Mouse (Mus musculus) lung, embryonic 14.5 days (tissue): ENCODE results near the gene Tssk2. TPM values are rescaled to one million over a fixed set of nuclear protein-coding genes. Genes with fewer than 3 reads are reported as not detected.

ENCODE experiments used
- ATAC-seq: fragments of 200-750 bp; cut with Nextera tagmentation; 2 replicates; pipeline ENCODE4 v1.8.0; 2017; ENCODE audit warnings: mild to moderate bottlenecking, moderate TSS enrichment, moderate library complexity; ENCODE audit not compliant: insufficient read depth
- DNase-seq: peaks from one replicate; pipeline ENCODE4 v3.0.0-alpha.2; 2015
- H3K27ac ChIP-seq: fragments of 300-500 bp; sonication (generic); 2 replicates; pipeline ENCODE4 v1.5.1; 2014; ENCODE audit warnings: low read depth, mild to moderate bottlenecking, moderate library complexity
- H3K27me3 ChIP-seq: fragments of 300-500 bp; sonication (generic); 2 replicates; pipeline ENCODE4 v1.6.1; 2014; ENCODE audit warnings: low read length, control low read depth; ENCODE audit not compliant: insufficient read depth
- H3K36me3 ChIP-seq: fragments of 300-500 bp; sonication (generic); 2 replicates; pipeline ENCODE4 v1.6.1; 2014; ENCODE audit warnings: control low read depth; ENCODE audit not compliant: insufficient read depth
- H3K4me1 ChIP-seq: fragments of 300-500 bp; sonication (generic); 2 replicates; pipeline ENCODE4 v1.6.1; 2014; ENCODE audit warnings: antibody characterized with exemption, control low read depth; ENCODE audit not compliant: insufficient read depth
- H3K4me2 ChIP-seq: fragments of 300-500 bp; sonication (generic); 2 replicates; pipeline ENCODE4 v1.6.1; 2014; ENCODE audit warnings: mild to moderate bottlenecking
- H3K4me3 ChIP-seq: fragments of 300-500 bp; sonication (generic); 2 replicates; pipeline ENCODE4 v1.5.1; 2014; ENCODE audit warnings: low read depth, low read length
- H3K9ac ChIP-seq: fragments of 300-500 bp; sonication (generic); 2 replicates; pipeline ENCODE4 v1.6.1; 2014
- H3K9me3 ChIP-seq: fragments of 300-500 bp; sonication (generic); 2 replicates; pipeline ENCODE4 v1.6.1; 2016; ENCODE audit warnings: low read depth, low read length, control low read depth
- CTCF ChIP-seq: IDR thresholded peaks from 2 replicates; pipeline ENCODE4 v1.5.1; 2016; ENCODE audit warnings: antibody characterized with exemption, low read depth
- WGBS: fragments of 180-500 bp; shearing (Covaris S2); extraction: QIAGEN DNeasy Blood & Tissue Kit; methylation state at CpG from one replicate; pipeline ENCODE4 v1.1.7; 2014; 5-methylcytosine and 5-hydroxymethylcytosine counted together
- polyA plus RNA-seq: library from polyadenylated mRNA; unstranded; fragments of >200 nt; fragmentation: Nextera tagmentation; extraction: Ambion mirVana; gene quantifications from 2 replicates; pipeline ENCODE4 v1.2.1, GENCODE M21; 2014

Gene Tssk2
- polyA plus RNA-seq, 1 experiment from 2014 or later, result not detected

- H3K9ac ChIP-seq, result no peak overlapping the region
- no peak overlapping the region for H3K27ac ChIP-seq
- ATAC-seq (no peak), DNase-seq (no peak)
- H3K4me1 ChIP-seq, result 0 out of 2 replicates have a peak, but pooled peaks cover 4% of the 10 kb centered on the region
- peaks cover 11% of the 10 kb centered on the region; the same call in 1 of the 2 replicates for H3K36me3 ChIP-seq
- WGBS, result 66% methylated on average over 6 of the region's 6 CpGs
- no peaks in the 10 kb centered on the region for H3K9me3 ChIP-seq
- no peak for TF ChIP-seq CTCF
- no peak overlapping the region for H3K4me3 ChIP-seq
- H3K4me2 ChIP-seq, result no peak overlapping the region
- no peaks in the 10 kb centered on the region for H3K27me3 ChIP-seq
Measured at GRCm38 (mm10) chr16:17884116-17884515, 14.3 kb upstream of the Tssk2 start.

- TF ChIP-seq CTCF, result no peak
- peaks cover 7% of the 10 kb centered on the region for H3K36me3 ChIP-seq
- peaks cover 7% of the 10 kb centered on the region; the same call in 1 of the 2 replicates for H3K4me1 ChIP-seq
- no peaks in the 10 kb centered on the region for H3K27me3 ChIP-seq
- H3K9ac ChIP-seq, result peak overlapping the region; percentile 98
- peak overlapping the region; percentile 94 for H3K4me2 ChIP-seq
- WGBS, result 82% methylated on average over 6 of the region's 6 CpGs
- H3K4me3 ChIP-seq, result peak overlapping the region; percentile 98
- ATAC-seq (no peak), DNase-seq (no peak)
- H3K9me3 ChIP-seq, result no peaks in the 10 kb centered on the region
- H3K27ac ChIP-seq, result no peak overlapping the region
Measured at GRCm38 (mm10) chr16:17889689-17890341, 8.6 kb upstream of the Tssk2 start.

- ATAC-seq (no peak), DNase-seq (no peak)
- peaks cover 7% of the 10 kb centered on the region for H3K36me3 ChIP-seq
- peak overlapping the region; percentile 98 for H3K4me3 ChIP-seq
- H3K4me2 ChIP-seq, result peak overlapping the region; percentile 94
- H3K27ac ChIP-seq, result no peak overlapping the region
- no peak for TF ChIP-seq CTCF
- H3K27me3 ChIP-seq, result no peaks in the 10 kb centered on the region
- H3K4me1 ChIP-seq, result peaks cover 7% of the 10 kb centered on the region; the same call in 1 of the 2 replicates
- 34% methylated on average over 2 of the region's 2 CpGs for WGBS
- H3K9me3 ChIP-seq, result no peaks in the 10 kb centered on the region
- H3K9ac ChIP-seq, result peak overlapping the region; percentile 98
Measured at GRCm38 (mm10) chr16:17890342-17890727, 8.1 kb upstream of the Tssk2 start.

GRCm38 (mm10) chr16:17890917-17891566 lies 7.4 kb upstream of the Tssk2 start:
- 0% methylated on average over 44 of the region's 44 CpGs for WGBS
- H3K27me3 ChIP-seq, result no peaks in the 10 kb centered on the region
- peak overlapping the region; percentile 98 for H3K4me3 ChIP-seq
- peak overlapping the region; percentile 98 for H3K9ac ChIP-seq
- no peaks in the 10 kb centered on the region for H3K9me3 ChIP-seq
- peaks cover 7% of the 10 kb centered on the region; the same call in 1 of the 2 replicates for H3K4me1 ChIP-seq
- DNase-seq (peak; percentile 85), ATAC-seq (peak; percentile 64)
- TF ChIP-seq CTCF, result no peak
- peak overlapping the region; percentile 94 for H3K4me2 ChIP-seq
- H3K36me3 ChIP-seq, result peaks cover 6% of the 10 kb centered on the region
- H3K27ac ChIP-seq, result peak overlapping the region; percentile 96

- Histone ChIP-seq H3K36me3 (peaks cover 4% of the 10 kb centered on the region), H3K9ac (peak within 1 kb of the TSS; percentile 98), H3K27me3 (no peaks in the 10 kb centered on the region), H3K27ac (peak within 1 kb of the TSS; percentile 96), H3K9me3 (no peaks in the 10 kb centered on the region), H3K4me2 (peak within 1 kb of the TSS; percentile 94), H3K4me3 (peak within 1 kb of the TSS; percentile 98), H3K4me1 (peaks cover 7% of the 10 kb centered on the region; the same call in 1 of the 2 replicates)
- 0 out of 2 replicates have a peak, but pooled peaks have one; percentile 4 for TF ChIP-seq CTCF
- WGBS, result 1% methylated on average over 38 of the region's 38 CpGs
- ATAC-seq, result peak; percentile 97
- DNase-seq, result peak; percentile 99
Measured at GRCm38 (mm10) chr16:17891567-17891959, 6.9 kb upstream of the Tssk2 start, which contains the start of gene Gm20518. TSS of gene Gm20518 (minus strand) at chr16:17891671.

GRCm38 (mm10) chr16:17892606-17893005 lies 5.8 kb upstream of the Tssk2 start:
- no peak overlapping the region for H3K4me2 ChIP-seq
- no peaks in the 10 kb centered on the region for H3K27me3 ChIP-seq
- no peaks in the 10 kb centered on the region for H3K9me3 ChIP-seq
- H3K9ac ChIP-seq, result no peak overlapping the region
- no peak overlapping the region for H3K27ac ChIP-seq
- WGBS, result 61% methylated on average over 3 of the region's 3 CpGs
- H3K4me3 ChIP-seq, result no peak overlapping the region
- no peak for TF ChIP-seq CTCF
- ATAC-seq (no peak), DNase-seq (no peak)
- peaks cover 7% of the 10 kb centered on the region; the same call in 1 of the 2 replicates for H3K4me1 ChIP-seq
- H3K36me3 ChIP-seq, result peaks cover 4% of the 10 kb centered on the region

GRCm38 (mm10) chr16:17893923-17894322 lies 4.5 kb upstream of the Tssk2 start, which contains the start of gene Tssk1:
TSS of gene Tssk1 (plus strand) at chr16:17894223.
- TF ChIP-seq CTCF, result no peak
- Histone ChIP-seq H3K4me1 (peaks cover 7% of the 10 kb centered on the region; the same call in 1 of the 2 replicates), H3K27ac (no peak within 1 kb of the TSS), H3K4me3 (no peak within 1 kb of the TSS), H3K4me2 (no peak within 1 kb of the TSS), H3K9ac (no peak within 1 kb of the TSS), H3K9me3 (no peaks in the 10 kb centered on the region), H3K36me3 (peaks cover 11% of the 10 kb centered on the region), H3K27me3 (no peaks in the 10 kb centered on the region)
- WGBS, result 72% methylated on average over 2 of the region's 2 CpGs
- ATAC-seq, result no peak
- DNase-seq, result no peak
